Mouse (Mus musculus) heart, embryonic 11.5 days (tissue): ENCODE results near the gene Ccdc60. TPM values are rescaled to one million over a fixed set of nuclear protein-coding genes. Genes with fewer than 3 reads are reported as not detected.

Experiments used
- ATAC-seq: fragments of 200-750 bp; cut with Nextera tagmentation; replicated peaks from 2 replicates; pipeline ENCODE4 v1.8.0; 2017; ENCODE audit warnings: moderate library complexity; ENCODE audit not compliant: insufficient number of reproducible peaks, low FRiP score, low TSS enrichment
- H3K27ac ChIP-seq: fragments of 300-500 bp; sonication (generic); 2 replicates; pipeline ENCODE4 v1.5.1; 2014; ENCODE audit warnings: mild to moderate bottlenecking, low read depth, low read length
- H3K27me3 ChIP-seq: fragments of 300-500 bp; sonication (generic); 2 replicates; pipeline ENCODE4 v1.6.1; 2014; ENCODE audit warnings: mild to moderate bottlenecking, low read length, mixed read lengths; ENCODE audit not compliant: control insufficient read depth, insufficient read depth
- H3K36me3 ChIP-seq: fragments of 300-500 bp; sonication (generic); 2 replicates; pipeline ENCODE4 v1.6.1; 2014; ENCODE audit warnings: mild to moderate bottlenecking, low read length, moderate library complexity, mixed read lengths; ENCODE audit not compliant: control insufficient read depth, insufficient read depth
- H3K4me1 ChIP-seq: fragments of 300-500 bp; sonication (generic); 2 replicates; pipeline ENCODE4 v1.6.1; 2014; ENCODE audit warnings: low read length; ENCODE audit not compliant: control insufficient read depth, insufficient read depth
- H3K4me2 ChIP-seq: fragments of 300-500 bp; sonication (generic); 2 replicates; pipeline ENCODE4 v1.6.1; 2014; ENCODE audit warnings: mild to moderate bottlenecking, moderate library complexity
- H3K4me3 ChIP-seq: fragments of 300-500 bp; sonication (generic); 2 replicates; pipeline ENCODE4 v1.5.1; 2014; ENCODE audit warnings: low read depth, low read length
- H3K9ac ChIP-seq: fragments of 300-500 bp; sonication (generic); 2 replicates; pipeline ENCODE4 v1.6.1; 2014; ENCODE audit warnings: mild to moderate bottlenecking, low read depth, low read length, moderate library complexity
- H3K9me3 ChIP-seq: fragments of 300-500 bp; sonication (generic); replicated peaks from 2 replicates; pipeline ENCODE4 v1.6.1; 2016; ENCODE audit warnings: low read length; ENCODE audit not compliant: control insufficient read depth
- WGBS: fragments of 180-500 bp; shearing (Covaris S2); extraction: QIAGEN DNeasy Blood & Tissue Kit; methylation state at CpG from one replicate; pipeline ENCODE4 v1.1.7; 2014; ENCODE audit not compliant: insufficient replicate concordance; 5-methylcytosine and 5-hydroxymethylcytosine counted together
- polyA plus RNA-seq: library from polyadenylated mRNA; unstranded; fragments of >200 nt; fragmentation: Nextera tagmentation; extraction: Ambion mirVana; gene quantifications from 2 replicates; pipeline ENCODE4 v1.2.1, GENCODE M21; 2014

Ccdc60 gene
- polyA plus RNA-seq, 1 experiment from 2014 or later = 0.93 TPM

- no peak overlapping the region for H3K27ac ChIP-seq
- H3K9ac ChIP-seq = no peak overlapping the region
- WGBS = 44% methylated on average over 12 of the region's 12 CpGs
- H3K4me3 ChIP-seq = no peak overlapping the region
- peaks cover 18% of the 10 kb centered on the region for H3K27me3 ChIP-seq
- H3K4me2 ChIP-seq = no peak overlapping the region
- H3K36me3 ChIP-seq = no peaks in the 10 kb centered on the region
- no peaks in the 10 kb centered on the region for H3K9me3 ChIP-seq
- no peak for ATAC-seq
- H3K4me1 ChIP-seq = no peaks in the 10 kb centered on the region
Measured at GRCm38 (mm10) chr5:116144711-116145110, 144.1 kb downstream of the Ccdc60 start.

- 47% methylated on average over 2 of the region's 2 CpGs for WGBS
- no peak overlapping the region for H3K27ac ChIP-seq
- H3K36me3 ChIP-seq = no peaks in the 10 kb centered on the region
- H3K4me1 ChIP-seq = no peaks in the 10 kb centered on the region
- H3K9ac ChIP-seq = no peak overlapping the region
- no peak for ATAC-seq
- H3K27me3 ChIP-seq = peaks cover 20% of the 10 kb centered on the region
- H3K4me3 ChIP-seq = no peak overlapping the region
- H3K9me3 ChIP-seq = no peaks in the 10 kb centered on the region
- no peak overlapping the region for H3K4me2 ChIP-seq
Measured at GRCm38 (mm10) chr5:116140682-116141081, 148.1 kb downstream of the Ccdc60 start.

GRCm38 (mm10) chr5:116123344-116123743 lies 165.4 kb downstream of the Ccdc60 start:
- no peak overlapping the region for H3K9ac ChIP-seq
- no peak for ATAC-seq
- H3K36me3 ChIP-seq = no peaks in the 10 kb centered on the region
- no peak overlapping the region for H3K4me2 ChIP-seq
- no peaks in the 10 kb centered on the region for H3K4me1 ChIP-seq
- H3K9me3 ChIP-seq = no peaks in the 10 kb centered on the region
- H3K27ac ChIP-seq = no peak overlapping the region
- WGBS = 11% methylated on average over 11 of the region's 11 CpGs
- H3K4me3 ChIP-seq = no peak overlapping the region
- no peaks in the 10 kb centered on the region for H3K27me3 ChIP-seq

GRCm38 (mm10) chr5:116116567-116116966 lies 172.2 kb downstream of the Ccdc60 start:
- Histone ChIP-seq H3K9ac (no peak overlapping the region), H3K4me3 (no peak overlapping the region), H3K27me3 (no peaks in the 10 kb centered on the region), H3K4me2 (no peak overlapping the region), H3K36me3 (no peaks in the 10 kb centered on the region), H3K27ac (no peak overlapping the region), H3K9me3 (no peaks in the 10 kb centered on the region), H3K4me1 (no peaks in the 10 kb centered on the region)
- WGBS = 46% methylated on average over 9 of the region's 9 CpGs
- no peak for ATAC-seq

GRCm38 (mm10) chr5:116116110-116116509 lies 172.7 kb downstream of the Ccdc60 start:
- no peak overlapping the region for H3K4me2 ChIP-seq
- H3K4me3 ChIP-seq = no peak overlapping the region
- no peak overlapping the region for H3K9ac ChIP-seq
- no peaks in the 10 kb centered on the region for H3K9me3 ChIP-seq
- no peaks in the 10 kb centered on the region for H3K36me3 ChIP-seq
- no peaks in the 10 kb centered on the region for H3K27me3 ChIP-seq
- H3K4me1 ChIP-seq = no peaks in the 10 kb centered on the region
- WGBS = 43% methylated on average over 4 of the region's 4 CpGs
- ATAC-seq = no peak
- no peak overlapping the region for H3K27ac ChIP-seq

GRCm38 (mm10) chr5:116115071-116115834 lies 173.5 kb downstream of the Ccdc60 start:
- H3K9ac ChIP-seq = no peak overlapping the region
- no peak for ATAC-seq
- H3K36me3 ChIP-seq = no peaks in the 10 kb centered on the region
- no peak overlapping the region for H3K4me2 ChIP-seq
- H3K9me3 ChIP-seq = no peaks in the 10 kb centered on the region
- 78% methylated on average over 14 of the region's 14 CpGs for WGBS
- H3K27ac ChIP-seq = no peak overlapping the region
- H3K27me3 ChIP-seq = no peaks in the 10 kb centered on the region
- no peaks in the 10 kb centered on the region for H3K4me1 ChIP-seq
- no peak overlapping the region for H3K4me3 ChIP-seq

- Histone ChIP-seq H3K4me3 (no peak overlapping the region), H3K36me3 (no peaks in the 10 kb centered on the region), H3K9me3 (no peaks in the 10 kb centered on the region), H3K9ac (no peak overlapping the region), H3K4me2 (no peak overlapping the region), H3K27ac (no peak overlapping the region), H3K4me1 (no peaks in the 10 kb centered on the region), H3K27me3 (no peaks in the 10 kb centered on the region)
- no peak for ATAC-seq
- WGBS = 87% methylated on average over 10 of the region's 10 CpGs
Measured at GRCm38 (mm10) chr5:116108651-116109050, 180.1 kb downstream of the Ccdc60 start.

GRCm38 (mm10) chr5:116084231-116084630 lies 204.6 kb downstream of the Ccdc60 start:
- H3K9ac ChIP-seq = no peak overlapping the region
- H3K4me3 ChIP-seq = no peak overlapping the region
- no peak overlapping the region for H3K4me2 ChIP-seq
- H3K4me1 ChIP-seq = no peaks in the 10 kb centered on the region
- H3K27ac ChIP-seq = no peak overlapping the region
- 75% methylated on average over 6 of the region's 6 CpGs for WGBS
- no peak for ATAC-seq
- H3K27me3 ChIP-seq = peaks cover 20% of the 10 kb centered on the region
- no peaks in the 10 kb centered on the region for H3K9me3 ChIP-seq
- H3K36me3 ChIP-seq = no peaks in the 10 kb centered on the region

- H3K9ac ChIP-seq = no peak within 1 kb of the TSS
- ATAC-seq = no peak
- H3K4me2 ChIP-seq = no peak within 1 kb of the TSS
- no peak within 1 kb of the TSS for H3K4me3 ChIP-seq
- no peaks in the 10 kb centered on the region for H3K36me3 ChIP-seq
- no peaks in the 10 kb centered on the region for H3K9me3 ChIP-seq
- H3K4me1 ChIP-seq = no peaks in the 10 kb centered on the region
- WGBS = 6% methylated on average over 17 of the region's 17 CpGs
- no peak within 1 kb of the TSS for H3K27ac ChIP-seq
- H3K27me3 ChIP-seq = peaks cover 20% of the 10 kb centered on the region
Measured at GRCm38 (mm10) chr5:116083081-116083480, 205.7 kb downstream of the Ccdc60 start, which contains the start of gene Tmem233. Tmem233 (minus strand) TSS chr5:116083244.
